Mouse (Mus musculus) liver, adult 2 months (tissue): Measurements from ENCODE around the gene Hoxd4.

ENCODE experiments used
- CTCF ChIP-seq: fragments of 200-500 bp; IDR thresholded peaks from 2 replicates; pipeline ENCODE4 v1.5.1; 2011; ENCODE audit warnings: low read depth, low read length, control low read depth
- POLR2A ChIP-seq: fragments of 200-500 bp; IDR thresholded peaks from 2 replicates; pipeline ENCODE4 v1.6.1; 2011; ENCODE audit warnings: low read length, control low read depth; ENCODE audit not compliant: insufficient read depth; ENCODE audit errors: extremely low read depth

DNA sequence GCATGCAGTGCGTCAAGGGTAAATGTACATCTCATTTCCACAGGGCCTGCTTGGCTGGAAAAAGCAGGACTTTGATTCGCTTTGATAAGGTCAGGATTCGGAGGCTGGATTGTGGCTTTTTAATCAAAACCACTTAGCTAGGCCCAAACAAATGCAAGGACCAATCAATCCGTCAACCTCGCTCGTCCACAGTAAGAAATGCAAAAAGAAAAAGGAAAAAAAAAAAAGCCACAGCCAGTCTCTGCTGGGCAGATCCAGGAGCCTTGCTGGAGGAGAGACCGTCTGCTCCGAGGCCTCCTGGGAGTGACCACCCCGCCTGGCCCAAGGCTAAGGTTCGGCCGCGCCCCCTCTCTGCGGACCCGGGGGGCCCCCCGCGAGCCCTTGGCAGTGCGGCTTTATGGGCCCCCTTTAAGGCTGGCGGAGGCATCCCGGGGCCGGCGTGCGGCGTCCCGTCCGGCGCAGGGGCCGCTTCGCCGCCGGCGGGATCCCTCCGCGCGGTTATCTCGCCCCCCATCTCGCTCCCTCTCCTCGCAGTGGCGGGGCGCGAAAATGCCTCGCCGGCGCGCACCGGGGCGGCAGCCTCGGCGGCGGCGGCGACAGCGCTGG is 7.2 kb upstream of the Hoxd4 start, which contains the start of gene Hoxd8:
- no peak for TF ChIP-seq CTCF
- TF ChIP-seq POLR2A, result no peak
